Mouse (Mus musculus): ENCODE measurements around the gene Ippk.

The Ippk gene

DNA sequence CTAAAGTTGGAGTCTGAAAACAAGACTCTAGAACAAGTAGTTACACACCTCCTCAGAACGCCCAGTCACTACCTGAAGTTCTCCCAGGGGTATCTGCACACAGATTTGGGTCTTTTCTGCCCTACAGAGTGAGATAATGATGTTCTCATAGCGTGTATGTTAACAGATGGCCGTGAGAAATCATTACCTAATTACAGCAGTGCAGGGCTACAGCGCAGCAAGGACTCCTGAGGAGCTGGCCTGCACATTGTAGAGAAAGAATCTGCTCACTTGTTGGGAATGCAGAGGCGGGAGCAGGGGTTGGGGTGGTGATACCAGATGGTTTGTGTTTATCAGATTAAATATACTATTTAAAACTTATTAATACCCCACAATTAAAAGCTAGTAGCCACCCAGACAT is 59.5 kb downstream of the Ippk start:
- no peak for DNase-seq (ENCODE audit: low spot score)

DNA sequence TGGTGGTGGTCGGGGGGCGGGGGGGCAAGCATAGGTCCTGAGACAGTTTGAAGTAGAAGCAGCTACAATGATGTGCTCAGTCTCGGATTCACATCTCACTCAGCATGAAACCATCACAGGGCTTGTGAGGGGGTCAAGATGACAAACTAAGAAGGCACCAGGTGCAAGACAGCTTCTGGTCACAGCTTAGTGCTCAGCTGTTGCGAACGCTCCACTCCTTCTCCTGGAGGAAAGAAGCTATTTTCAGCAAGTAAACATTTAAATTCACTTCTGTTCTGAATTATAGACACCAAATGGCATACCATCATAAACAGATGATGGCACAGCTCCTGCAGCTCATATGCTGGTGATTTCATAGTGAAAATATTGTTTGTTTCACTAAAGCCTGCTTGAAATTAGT is 64.3 kb downstream of the Ippk start:
- DNase-seq (ENCODE audit: low spot score), result no peak

GRCm38 (mm10) chr13:49492376-49493368 is 71.6 kb downstream of the Ippk start, which contains the start of gene Tes3-ps:
Gene Tes3-ps (plus strand): TSS chr13:49493318.
- DNase-seq (ENCODE audit: low spot score), result no peak

DNA sequence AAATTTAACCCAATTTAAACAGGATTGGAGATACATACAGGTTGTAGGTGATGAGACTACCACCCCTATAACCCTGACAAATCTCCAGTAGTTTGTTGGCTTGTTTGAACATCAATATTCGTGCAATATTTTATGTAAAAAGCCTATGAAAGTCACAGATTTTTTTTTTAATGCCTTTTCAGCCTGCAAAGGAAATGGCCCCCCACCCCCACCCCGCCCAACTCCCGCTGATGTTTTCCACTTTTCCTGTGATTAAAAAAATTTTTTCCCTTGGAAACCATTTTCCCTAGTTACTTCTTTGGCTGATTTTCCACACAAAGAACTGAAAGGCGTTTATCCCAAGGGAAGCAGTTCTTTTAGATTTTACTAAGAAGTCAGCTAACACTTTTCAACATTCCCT is 83.5 kb downstream of the Ippk start, which contains the start of gene Ecm2:
Gene Ecm2, plus strand, starts transcription at position 301 of the 400 bp plus-strand sequence.
- no peak for DNase-seq (ENCODE audit: low spot score)

- no peak for DNase-seq (ENCODE audit: low spot score)
Observed at GRCm38 (mm10) chr13:49505776-49506175, 84.7 kb downstream of the Ippk start.

GRCm38 (mm10) chr13:49507176-49507575 is 86.1 kb downstream of the Ippk start:
- DNase-seq (ENCODE audit: low spot score), result no peak
